Mouse (Mus musculus): Measurements from ENCODE around the gene Styx. TPM values are rescaled to one million over a fixed set of nuclear protein-coding genes. Genes with fewer than 3 reads are reported as not detected.

Gene Styx
- total and polyA plus RNA-seq, 3 experiments: 33.3 to 102 (median 37.3) TPM

GRCm38 (mm10) chr14:45439387-45439786, 88.5 kb downstream of the Styx start:
- Histone ChIP-seq H3K9me3 (replicated peaks) (no peaks in the 10 kb centered on the region), H3K4me3 (ENCODE audit: low read depth, low read length) (no peak overlapping the region), H3K27me3 (ENCODE audit: insufficient read depth, low read length) (0 out of 2 replicates have a peak, but pooled peaks cover 2% of the 10 kb centered on the region), H3K4me1 (ENCODE audit: insufficient read depth, low read depth, low read length) (peaks cover 52% of the 10 kb centered on the region), H3K36me3 (replicated peaks) (no peaks in the 10 kb centered on the region)
- DNase-seq (ENCODE audit: low spot score) (no peak), ATAC-seq (ENCODE audit: extremely low read depth, insufficient number of reproducible peaks, low FRiP score, poor library complexity, severe bottlenecking) (no peak)
- TF ChIP-seq GATA2 (IDR thresholded peaks at IDR 0.05; ENCODE audit: borderline replicate concordance, low read depth, low read length) (no peak), CTCF (IDR thresholded peaks at IDR 0.05; ENCODE audit: low read depth, low read length) (no peak), GATA1 (IDR thresholded peaks at IDR 0.05; ENCODE audit: borderline replicate concordance, low read length) (no peak), POLR2AphosphoS5 (IDR thresholded peaks at IDR 0.05; ENCODE audit: insufficient replicate concordance, low read depth, low read length) (no peak), TAL1 (conservative IDR thresholded peaks at IDR 0.05; ENCODE audit: low read depth, low read length) (no peak)

DNA sequence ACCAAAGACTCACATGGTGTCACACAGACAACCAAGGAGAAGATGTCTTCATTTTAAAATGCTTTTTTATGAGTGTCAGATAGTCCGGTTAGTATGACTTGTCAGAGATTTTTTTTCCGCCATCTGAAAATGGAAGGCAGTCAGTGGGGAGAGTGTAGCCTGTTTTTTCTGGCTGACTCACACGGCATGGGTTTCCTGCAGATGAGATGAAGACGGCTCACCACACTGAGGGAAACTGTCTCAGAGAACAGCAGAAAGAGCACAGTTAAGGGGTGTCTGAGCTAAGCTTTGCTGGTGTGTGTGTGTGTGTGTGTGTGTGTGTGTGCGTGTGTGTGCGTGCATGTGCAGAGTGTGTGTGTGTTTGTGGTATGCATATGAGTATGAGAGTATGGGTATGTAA, 90.4 kb downstream of the Styx start:
- H3K27me3 ChIP-seq (ENCODE audit: insufficient read depth, low read length): 0 out of 2 replicates have a peak, but pooled peaks cover 2% of the 10 kb centered on the region
- no peaks in the 10 kb centered on the region for H3K9me3 ChIP-seq (replicated peaks)
- peaks cover 62% of the 10 kb centered on the region for H3K4me1 ChIP-seq (ENCODE audit: insufficient read depth, low read depth, low read length)
- no peaks in the 10 kb centered on the region for H3K36me3 ChIP-seq (replicated peaks)
- no peak for TF ChIP-seq TAL1 (conservative IDR thresholded peaks at IDR 0.05; ENCODE audit: low read depth, low read length)
- no peak for TF ChIP-seq CTCF (IDR thresholded peaks at IDR 0.05; ENCODE audit: low read depth, low read length)
- no peak for TF ChIP-seq POLR2AphosphoS5 (IDR thresholded peaks at IDR 0.05; ENCODE audit: insufficient replicate concordance, low read depth, low read length)
- H3K4me3 ChIP-seq (ENCODE audit: low read depth, low read length): no peak overlapping the region
- ATAC-seq (ENCODE audit: extremely low read depth, insufficient number of reproducible peaks, low FRiP score, poor library complexity, severe bottlenecking) (no peak), DNase-seq (ENCODE audit: low spot score) (no peak)

DNA sequence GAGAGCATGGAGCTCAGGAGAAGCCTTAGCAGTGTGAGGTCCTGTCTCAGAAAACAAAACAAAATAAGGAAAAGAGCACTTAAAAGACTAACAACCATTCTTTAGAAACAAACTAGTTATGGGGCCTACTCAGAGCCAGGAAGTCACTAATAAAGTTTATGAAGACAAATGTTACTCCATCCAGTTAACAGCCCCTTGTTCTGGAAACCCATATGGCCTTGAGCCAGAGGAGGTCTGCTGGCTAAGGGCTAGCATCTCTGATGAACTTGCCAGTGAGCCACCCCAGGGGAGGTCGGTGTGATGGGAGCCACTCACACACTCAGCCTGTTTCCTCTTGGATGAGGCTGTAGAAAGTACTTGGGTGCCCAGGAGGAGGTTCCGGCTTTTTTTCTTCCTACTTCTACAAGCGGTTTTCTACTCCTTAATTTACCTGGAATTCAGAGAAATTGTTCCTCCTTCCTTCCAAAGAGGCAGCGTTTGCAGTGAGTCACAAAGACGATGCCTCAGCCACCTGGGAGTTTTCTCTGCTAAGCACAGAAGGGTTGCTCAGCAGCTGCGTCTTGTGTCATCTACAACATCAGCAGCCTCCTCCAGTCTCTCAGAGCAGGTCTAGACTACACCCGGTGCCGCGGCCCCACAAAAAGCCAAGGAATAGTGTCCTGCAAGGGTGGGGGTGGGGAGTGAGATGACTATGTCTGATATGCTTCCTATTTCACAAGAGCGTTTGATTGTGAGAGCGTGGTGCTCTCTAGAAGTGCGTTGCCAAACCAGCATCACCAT, 92.1 kb downstream of the Styx start:
- H3K4me1 ChIP-seq (ENCODE audit: insufficient read depth, low read depth, low read length): peaks cover 64% of the 10 kb centered on the region
- H3K4me3 ChIP-seq (ENCODE audit: low read depth, low read length): no peak overlapping the region; the same call in 1 of the 2 replicates
- H3K36me3 ChIP-seq (replicated peaks): no peaks in the 10 kb centered on the region
- TF ChIP-seq TAL1 (conservative IDR thresholded peaks at IDR 0.05; ENCODE audit: low read depth, low read length) (no peak), GATA2 (IDR thresholded peaks at IDR 0.05; ENCODE audit: borderline replicate concordance, low read depth, low read length) (no peak), GATA1 (IDR thresholded peaks at IDR 0.05; ENCODE audit: borderline replicate concordance, low read length) (no peak), POLR2AphosphoS5 (IDR thresholded peaks at IDR 0.05; ENCODE audit: insufficient replicate concordance, low read depth, low read length) (no peak), CTCF (IDR thresholded peaks at IDR 0.05; ENCODE audit: low read depth, low read length) (no peak)
- ATAC-seq (ENCODE audit: extremely low read depth, insufficient number of reproducible peaks, low FRiP score, poor library complexity, severe bottlenecking) (peak; percentile 35), DNase-seq (ENCODE audit: low spot score) (no peak)
- 0 out of 2 replicates have a peak, but pooled peaks cover 2% of the 10 kb centered on the region for H3K27me3 ChIP-seq (ENCODE audit: insufficient read depth, low read length)
- H3K9me3 ChIP-seq (replicated peaks): no peaks in the 10 kb centered on the region

DNA sequence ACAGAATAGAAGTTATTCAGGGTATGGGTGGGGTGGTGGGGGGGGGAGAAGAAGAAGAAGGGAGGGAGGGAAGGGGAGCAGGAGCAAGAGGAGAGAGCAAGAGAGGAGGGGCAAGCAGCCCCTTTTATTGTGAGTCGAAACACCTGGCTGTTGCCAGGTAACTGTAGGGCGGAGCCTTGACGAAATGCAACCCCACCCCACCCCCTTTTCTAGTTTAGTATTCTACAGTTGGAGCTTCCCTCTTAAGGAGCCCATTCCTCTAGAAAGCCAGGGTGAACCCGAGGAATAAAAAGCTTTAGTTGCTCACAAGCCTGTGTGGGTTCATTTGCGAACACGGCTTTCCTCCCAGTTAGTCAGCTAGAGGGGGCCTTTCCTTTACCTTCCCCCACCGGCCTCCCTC, 94.0 kb downstream of the Styx start:
- TF ChIP-seq POLR2AphosphoS5 (IDR thresholded peaks at IDR 0.05; ENCODE audit: insufficient replicate concordance, low read depth, low read length): no peak
- no peak for TF ChIP-seq TAL1 (conservative IDR thresholded peaks at IDR 0.05; ENCODE audit: low read depth, low read length)
- no peak for TF ChIP-seq GATA1 (IDR thresholded peaks at IDR 0.05; ENCODE audit: borderline replicate concordance, low read length)
- no peak for TF ChIP-seq GATA2 (IDR thresholded peaks at IDR 0.05; ENCODE audit: borderline replicate concordance, low read depth, low read length)
- TF ChIP-seq CTCF (IDR thresholded peaks at IDR 0.05; ENCODE audit: low read depth, low read length): no peak
- Histone ChIP-seq H3K9me3 (replicated peaks) (no peaks in the 10 kb centered on the region), H3K4me1 (ENCODE audit: insufficient read depth, low read depth, low read length) (peaks cover 65% of the 10 kb centered on the region), H3K36me3 (replicated peaks) (no peaks in the 10 kb centered on the region), H3K27me3 (ENCODE audit: insufficient read depth, low read length) (no peaks in the 10 kb centered on the region), H3K4me3 (ENCODE audit: low read depth, low read length) (peak overlapping the region; percentile 62; the same call in 1 of the 2 replicates)
- DNase-seq (ENCODE audit: low spot score): no peak
- no peak for ATAC-seq (ENCODE audit: extremely low read depth, insufficient number of reproducible peaks, low FRiP score, poor library complexity, severe bottlenecking)

DNA sequence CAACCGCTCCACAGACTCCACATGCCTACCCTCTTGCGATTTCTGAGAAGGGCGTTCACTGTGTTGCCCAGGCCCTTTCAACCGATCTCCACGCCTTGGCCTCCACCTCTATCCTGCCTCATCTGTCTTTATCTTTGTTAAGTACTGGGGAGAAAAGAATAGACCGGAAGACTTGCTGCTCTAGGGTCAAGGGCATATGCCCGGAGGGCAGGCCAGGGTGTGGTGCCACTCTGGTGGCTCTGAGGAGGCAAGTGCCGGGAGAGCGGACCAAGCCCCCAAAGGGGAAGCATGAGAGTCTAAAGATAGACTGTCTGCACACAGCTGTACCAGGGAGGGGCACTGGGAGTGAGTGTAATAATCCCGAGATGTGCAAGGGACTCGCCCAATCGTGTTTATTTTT, 94.6 kb downstream of the Styx start:
- Histone ChIP-seq H3K4me1 (ENCODE audit: insufficient read depth, low read depth, low read length) (peaks cover 65% of the 10 kb centered on the region), H3K4me3 (ENCODE audit: low read depth, low read length) (peak overlapping the region; percentile 62; the same call in 1 of the 2 replicates), H3K27me3 (ENCODE audit: insufficient read depth, low read length) (no peaks in the 10 kb centered on the region), H3K36me3 (replicated peaks) (no peaks in the 10 kb centered on the region), H3K9me3 (replicated peaks) (no peaks in the 10 kb centered on the region)
- ATAC-seq (ENCODE audit: extremely low read depth, insufficient number of reproducible peaks, low FRiP score, poor library complexity, severe bottlenecking): peak; percentile 71
- peak; percentile 45 for DNase-seq (ENCODE audit: low spot score)
- TF ChIP-seq POLR2AphosphoS5 (IDR thresholded peaks at IDR 0.05; ENCODE audit: insufficient replicate concordance, low read depth, low read length): no peak
- no peak for TF ChIP-seq GATA1 (IDR thresholded peaks at IDR 0.05; ENCODE audit: borderline replicate concordance, low read length)

- no peak for TF ChIP-seq CTCF (IDR thresholded peaks at IDR 0.05; ENCODE audit: low read depth, low read length)
- TF ChIP-seq TAL1 (conservative IDR thresholded peaks at IDR 0.05; ENCODE audit: low read depth, low read length): no peak
- TF ChIP-seq POLR2AphosphoS5 (IDR thresholded peaks at IDR 0.05; ENCODE audit: insufficient replicate concordance, low read depth, low read length): no peak
- no peak for TF ChIP-seq GATA1 (IDR thresholded peaks at IDR 0.05; ENCODE audit: borderline replicate concordance, low read length)
- no peaks in the 10 kb centered on the region for H3K27me3 ChIP-seq (ENCODE audit: insufficient read depth, low read length)
- no peak for ATAC-seq (ENCODE audit: extremely low read depth, insufficient number of reproducible peaks, low FRiP score, poor library complexity, severe bottlenecking)
Measured at GRCm38 (mm10) chr14:45446777-45447176, 95.9 kb downstream of the Styx start.

More at GRCm38 (mm10) chr14:45446777-45447176, 95.9 kb downstream of the Styx start:
- DNase-seq (ENCODE audit: low spot score): no peak
- Histone ChIP-seq H3K9me3 (replicated peaks) (no peaks in the 10 kb centered on the region), H3K36me3 (replicated peaks) (no peaks in the 10 kb centered on the region), H3K4me1 (ENCODE audit: insufficient read depth, low read depth, low read length) (peaks cover 74% of the 10 kb centered on the region), H3K4me3 (ENCODE audit: low read depth, low read length) (no peak overlapping the region)

Data from G1E (cell line).